Mouse (Mus musculus): ENCODE results near the gene Igflr1. TPM values are rescaled to one million over a fixed set of nuclear protein-coding genes. Genes with fewer than 3 reads are reported as not detected.

Igflr1 gene
- polyA plus RNA-seq, 1 experiment from 2014 or later: 4.7 TPM

DNA sequence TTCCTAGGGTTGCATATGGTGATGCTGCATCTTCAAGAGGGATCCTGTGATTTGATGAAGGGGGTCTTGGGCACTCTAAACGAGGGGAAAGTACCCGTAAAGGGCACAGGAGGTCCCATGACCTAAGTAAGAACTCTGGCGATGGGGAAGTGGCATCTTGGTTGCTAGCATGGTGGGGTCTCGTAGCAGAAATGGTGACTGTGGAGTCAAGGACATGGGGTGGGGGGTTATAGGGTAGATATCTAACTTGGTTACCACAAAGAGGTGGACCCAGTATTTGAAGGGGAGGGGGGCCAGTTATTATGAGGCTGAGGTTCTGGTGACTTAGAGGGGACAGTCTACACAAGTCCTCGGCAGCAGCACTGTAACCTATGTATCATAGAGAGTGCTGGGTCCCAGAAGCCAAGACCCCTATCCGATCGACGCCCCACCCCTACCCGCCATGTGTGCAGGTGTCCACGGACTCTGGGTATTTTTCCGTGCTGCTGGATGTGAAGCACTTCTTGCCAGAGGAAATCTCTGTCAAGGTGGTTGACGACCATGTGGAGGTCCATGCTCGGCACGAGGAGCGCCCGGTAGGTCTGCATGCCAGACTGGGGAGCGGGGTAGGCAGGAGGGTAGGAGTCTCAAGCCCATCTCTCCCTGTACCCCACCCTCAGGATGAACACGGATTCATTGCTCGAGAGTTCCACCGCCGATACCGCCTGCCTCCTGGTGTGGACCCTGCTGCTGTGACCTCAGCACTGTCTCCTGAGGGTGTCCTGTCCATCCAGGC is 11.2 kb upstream of the Igflr1 start:
- Histone ChIP-seq H3K4me2 (peak overlapping the region; percentile 79), H3K9ac (replicated peaks) (peak overlapping the region; percentile 46; the same call in 1 of the 2 replicates), H3K36me3 (peaks cover 35% of the 10 kb centered on the region), H3K27me3 (replicated peaks) (peaks cover 5% of the 10 kb centered on the region; the same call in 1 of the 2 replicates), H3K9me3 (replicated peaks) (no peaks in the 10 kb centered on the region), H3K4me1 (peaks cover 33% of the 10 kb centered on the region), H3K27ac (replicated peaks) (no peak overlapping the region), H3K4me3 (replicated peaks) (no peak overlapping the region)
- WGBS: 85% methylated on average over 22 of the region's 22 CpGs
- no peak for ATAC-seq (ENCODE audit: low FRiP score)

DNA sequence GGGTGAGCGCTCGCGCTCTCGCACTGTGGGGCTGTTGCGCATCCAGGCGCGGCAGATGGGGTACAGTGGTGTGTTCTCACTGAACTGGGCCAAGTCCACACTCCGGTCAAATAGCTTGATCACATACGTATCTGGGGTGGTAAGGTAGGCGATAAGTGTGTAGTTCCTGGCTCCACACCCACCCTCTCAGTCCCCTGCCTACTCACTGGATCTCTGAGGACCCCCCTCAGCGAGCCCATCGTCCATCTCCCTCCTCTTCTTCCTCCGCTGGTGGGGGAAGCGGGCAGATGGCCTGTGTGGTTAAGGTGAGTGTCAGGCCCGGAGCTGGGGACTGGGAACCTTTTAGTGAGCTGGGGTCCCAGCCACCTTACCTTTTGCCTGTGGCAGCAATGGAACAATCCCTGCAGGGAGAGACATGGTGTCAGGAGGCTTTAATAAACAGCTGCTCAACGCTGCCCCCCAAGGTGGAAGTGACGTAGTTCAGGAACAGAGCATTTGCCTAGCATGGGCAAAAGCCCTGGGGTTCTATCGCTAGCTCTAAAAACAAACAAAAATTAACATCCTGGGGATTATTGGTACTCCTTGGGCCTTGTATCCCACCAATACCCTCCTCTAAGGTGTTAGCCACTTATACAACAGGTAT is 8.2 kb upstream of the Igflr1 start:
- Histone ChIP-seq H3K9ac (replicated peaks) (no peak overlapping the region), H3K36me3 (peaks cover 35% of the 10 kb centered on the region), H3K9me3 (replicated peaks) (no peaks in the 10 kb centered on the region), H3K4me1 (peaks cover 39% of the 10 kb centered on the region), H3K4me2 (no peak overlapping the region), H3K4me3 (replicated peaks) (no peak overlapping the region), H3K27me3 (replicated peaks) (peaks cover 5% of the 10 kb centered on the region; the same call in 1 of the 2 replicates), H3K27ac (replicated peaks) (no peak overlapping the region)
- ATAC-seq (ENCODE audit: low FRiP score): no peak
- WGBS: 93% methylated on average over 18 of the region's 18 CpGs

GRCm38 (mm10) chr7:30557901-30558514 is 7.2 kb upstream of the Igflr1 start:
- peak overlapping the region; percentile 98 for H3K4me2 ChIP-seq
- no peaks in the 10 kb centered on the region for H3K9me3 ChIP-seq (replicated peaks)
- 0 out of 2 replicates have a peak overlapping the region, but pooled peaks have one; percentile 81 for H3K9ac ChIP-seq (replicated peaks)
- H3K27me3 ChIP-seq (replicated peaks): peaks cover 5% of the 10 kb centered on the region; the same call in 1 of the 2 replicates
- no peak for ATAC-seq (ENCODE audit: low FRiP score)
- H3K4me3 ChIP-seq (replicated peaks): peak overlapping the region; percentile 71
- peaks cover 38% of the 10 kb centered on the region for H3K4me1 ChIP-seq
- 91% methylated on average over 13 of the region's 13 CpGs for WGBS
- peaks cover 35% of the 10 kb centered on the region for H3K36me3 ChIP-seq
- no peak overlapping the region for H3K27ac ChIP-seq (replicated peaks)

DNA sequence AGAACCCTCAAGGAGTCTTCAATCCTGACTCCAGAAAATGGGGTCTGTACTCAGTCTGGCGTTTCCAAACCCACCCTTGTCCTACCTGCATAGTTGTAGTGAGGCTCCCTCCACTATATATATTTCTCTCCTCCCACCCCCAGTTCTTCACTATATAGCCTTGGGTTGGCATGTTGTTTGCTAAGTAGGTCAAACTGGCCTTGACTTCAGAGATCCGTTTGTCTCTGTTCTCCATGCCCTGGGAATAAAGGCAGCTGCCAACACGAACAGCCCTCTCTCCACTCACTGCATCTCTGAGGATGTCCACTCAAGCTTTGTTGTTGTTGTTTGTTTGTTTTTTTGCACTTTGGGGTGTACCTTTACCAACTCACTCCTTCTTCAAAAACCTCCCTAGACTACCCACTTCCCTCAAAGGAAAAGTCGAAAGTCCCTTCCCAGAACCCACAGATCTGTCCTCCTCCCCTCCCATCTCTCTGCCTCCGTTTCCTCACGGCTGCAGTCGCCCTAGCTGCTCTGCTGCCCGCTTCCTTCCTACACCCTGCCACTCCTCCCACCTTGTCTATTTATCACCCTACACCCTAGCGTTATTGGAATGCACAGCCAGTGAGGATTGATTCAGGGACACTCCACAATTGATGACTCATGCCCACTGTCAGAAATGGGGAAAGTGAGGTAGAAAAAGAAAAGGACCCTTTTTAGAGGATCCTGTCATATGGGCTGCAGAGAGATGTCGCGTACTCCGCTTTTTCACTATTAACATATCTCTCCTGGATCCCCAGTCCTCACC is 6.4 kb upstream of the Igflr1 start:
- 13% methylated on average over 12 of the region's 12 CpGs for WGBS
- Histone ChIP-seq H3K27me3 (replicated peaks) (peaks cover 5% of the 10 kb centered on the region; the same call in 1 of the 2 replicates), H3K9ac (replicated peaks) (peak overlapping the region; percentile 81), H3K27ac (replicated peaks) (peak overlapping the region; percentile 72), H3K36me3 (peaks cover 35% of the 10 kb centered on the region), H3K9me3 (replicated peaks) (no peaks in the 10 kb centered on the region), H3K4me3 (replicated peaks) (peak overlapping the region; percentile 71), H3K4me1 (peaks cover 33% of the 10 kb centered on the region), H3K4me2 (peak overlapping the region; percentile 98)
- ATAC-seq (ENCODE audit: low FRiP score): no peak

- Histone ChIP-seq H3K4me1 (peaks cover 38% of the 10 kb centered on the region), H3K9ac (replicated peaks) (peak within 1 kb of the TSS; percentile 81), H3K4me3 (replicated peaks) (peak within 1 kb of the TSS; percentile 71), H3K27ac (replicated peaks) (peak within 1 kb of the TSS; percentile 72), H3K27me3 (replicated peaks) (0 out of 2 replicates have a peak, but pooled peaks cover under 1% of the 10 kb centered on the region), H3K36me3 (peaks cover 30% of the 10 kb centered on the region), H3K9me3 (replicated peaks) (no peaks in the 10 kb centered on the region), H3K4me2 (peak within 1 kb of the TSS; percentile 98)
- ATAC-seq (ENCODE audit: low FRiP score): peak; percentile 83
- 0% methylated on average over 20 of the region's 20 CpGs for WGBS
Observed at GRCm38 (mm10) chr7:30559443-30559954, 5.7 kb upstream of the Igflr1 start, which contains the start of gene Lin37. TSS of gene Lin37 (minus strand) at chr7:30559838.

- no peak for ATAC-seq (ENCODE audit: low FRiP score)
- Histone ChIP-seq H3K4me2 (peak overlapping the region; percentile 98; the same call in 1 of the 2 replicates), H3K4me3 (replicated peaks) (no peak overlapping the region), H3K9me3 (replicated peaks) (no peaks in the 10 kb centered on the region), H3K27me3 (replicated peaks) (no peaks in the 10 kb centered on the region), H3K9ac (replicated peaks) (no peak overlapping the region), H3K4me1 (peaks cover 41% of the 10 kb centered on the region), H3K36me3 (peaks cover 25% of the 10 kb centered on the region), H3K27ac (replicated peaks) (0 out of 2 replicates have a peak overlapping the region, but pooled peaks have one; percentile 63)
- WGBS: 75% methylated on average over 2 of the region's 2 CpGs
Observed at GRCm38 (mm10) chr7:30560296-30560695, 4.9 kb upstream of the Igflr1 start.

- peak overlapping the region; percentile 71 for H3K4me3 ChIP-seq (replicated peaks)
- H3K36me3 ChIP-seq: peaks cover 22% of the 10 kb centered on the region
- peak overlapping the region; percentile 81 for H3K27ac ChIP-seq (replicated peaks)
- H3K27me3 ChIP-seq (replicated peaks): no peaks in the 10 kb centered on the region
- peaks cover 41% of the 10 kb centered on the region for H3K4me1 ChIP-seq
- H3K9ac ChIP-seq (replicated peaks): peak overlapping the region; percentile 59
- H3K9me3 ChIP-seq (replicated peaks): no peaks in the 10 kb centered on the region
- WGBS: 3% methylated on average over 27 of the region's 27 CpGs
- ATAC-seq (ENCODE audit: low FRiP score): peak; percentile 22; the same call in 1 of the 2 replicates
- peak overlapping the region; percentile 79 for H3K4me2 ChIP-seq
Observed at GRCm38 (mm10) chr7:30562526-30563116, 2.6 kb upstream of the Igflr1 start.

GRCm38 (mm10) chr7:30563117-30563905 is 1.9 kb upstream of the Igflr1 start, which contains the start of the genes U2af1l4, Gm49396 and Psenen:
TSS of gene U2af1l4 (plus strand) at chr7:30563301.
TSS of gene Gm49396 (plus strand) at chr7:30563344.
TSS of gene Psenen (minus strand) at chr7:30563627.
- ATAC-seq (ENCODE audit: low FRiP score): peak; percentile 88
- under 1% methylated on average over 45 of the region's 45 CpGs for WGBS
- Histone ChIP-seq H3K4me1 (peaks cover 36% of the 10 kb centered on the region), H3K4me2 (peak within 1 kb of the TSS; percentile 79), H3K27ac (replicated peaks) (peak within 1 kb of the TSS; percentile 93), H3K27me3 (replicated peaks) (no peaks in the 10 kb centered on the region), H3K36me3 (peaks cover 27% of the 10 kb centered on the region), H3K9me3 (replicated peaks) (no peaks in the 10 kb centered on the region), H3K9ac (replicated peaks) (peak within 1 kb of the TSS; percentile 80), H3K4me3 (replicated peaks) (peak within 1 kb of the TSS; percentile 71)

GRCm38 (mm10) chr7:30563906-30564280 is 1.3 kb upstream of the Igflr1 start:
- WGBS: 23% methylated on average over 6 of the region's 6 CpGs
- Histone ChIP-seq H3K9me3 (replicated peaks) (no peaks in the 10 kb centered on the region), H3K27me3 (replicated peaks) (no peaks in the 10 kb centered on the region), H3K4me1 (peaks cover 30% of the 10 kb centered on the region), H3K36me3 (peaks cover 32% of the 10 kb centered on the region), H3K4me2 (peak overlapping the region; percentile 79), H3K9ac (replicated peaks) (peak overlapping the region; percentile 80), H3K4me3 (replicated peaks) (peak overlapping the region; percentile 71), H3K27ac (replicated peaks) (peak overlapping the region; percentile 93)
- no peak for ATAC-seq (ENCODE audit: low FRiP score)

DNA sequence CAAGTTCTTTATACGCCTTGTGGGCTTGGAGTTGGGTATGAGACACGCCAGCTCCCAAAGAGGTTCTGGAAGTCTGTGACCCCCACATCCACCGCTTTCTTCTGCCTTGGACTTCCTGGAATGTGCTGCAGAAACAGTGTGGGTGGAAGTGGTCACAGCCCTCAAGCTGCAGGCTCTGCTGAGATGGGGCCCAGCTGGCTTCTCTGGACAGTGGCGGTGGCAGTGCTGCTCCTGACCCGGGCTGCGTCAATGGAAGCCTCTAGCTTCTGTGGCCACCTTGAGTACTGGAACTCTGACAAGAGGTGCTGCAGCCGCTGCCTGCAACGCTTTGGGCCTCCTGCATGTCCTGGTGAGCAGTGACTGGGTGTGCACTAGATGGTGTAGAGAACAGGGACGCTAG is 806 bp downstream of the Igflr1 start:
- Histone ChIP-seq H3K4me2 (no peak overlapping the region), H3K4me1 (peaks cover 20% of the 10 kb centered on the region), H3K9me3 (replicated peaks) (no peaks in the 10 kb centered on the region), H3K27ac (replicated peaks) (no peak overlapping the region), H3K9ac (replicated peaks) (no peak overlapping the region), H3K4me3 (replicated peaks) (no peak overlapping the region), H3K27me3 (replicated peaks) (no peaks in the 10 kb centered on the region), H3K36me3 (peaks cover 54% of the 10 kb centered on the region)
- ATAC-seq (ENCODE audit: low FRiP score): no peak
- WGBS: 92% methylated on average over 9 of the region's 9 CpGs
